Mouse (Mus musculus) spleen, adult 2 months (tissue): ENCODE data around the gene Kpna7.

Experiments used
- CTCF ChIP-seq: fragments of 200-500 bp; IDR thresholded peaks from 2 replicates; pipeline ENCODE4 v1.5.1; 2011; ENCODE audit warnings: mild to moderate bottlenecking, inconsistent platforms; ENCODE audit not compliant: insufficient read depth, insufficient read length, insufficient replicate concordance; ENCODE audit errors: extremely low read depth
- POLR2A ChIP-seq: fragments of 200-500 bp; IDR thresholded peaks from 2 replicates; pipeline ENCODE4 v1.6.1; 2011; ENCODE audit warnings: low read depth, low read length, inconsistent platforms

DNA sequence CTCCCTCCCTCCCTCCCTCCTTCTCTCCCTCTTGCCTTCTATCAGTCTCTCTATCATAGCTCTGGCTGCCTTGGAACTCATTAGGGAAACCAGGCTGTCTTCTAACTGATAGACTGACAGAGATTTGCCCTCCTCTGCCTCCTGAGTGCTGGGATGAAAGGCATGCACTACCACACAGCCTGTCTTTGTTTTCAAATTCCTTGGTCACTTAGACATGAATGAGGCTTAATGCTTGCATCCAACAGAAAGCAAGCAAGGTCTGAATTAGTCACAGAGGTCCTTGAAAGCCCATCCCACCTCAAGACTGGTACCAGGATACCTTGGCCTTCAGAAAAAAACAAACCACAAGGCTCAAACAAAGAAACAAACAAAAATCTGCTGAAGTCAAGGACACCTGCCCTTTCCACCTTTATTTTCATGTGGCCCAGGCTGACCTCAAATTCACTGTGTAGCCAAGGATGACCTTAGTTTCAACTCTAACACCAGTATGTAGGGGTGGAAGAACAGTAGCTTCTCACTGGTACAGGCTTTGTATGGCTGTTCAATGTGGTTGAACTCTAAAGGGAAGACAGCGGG is 19.0 kb downstream of the Kpna7 start:
- TF ChIP-seq CTCF (no peak), POLR2A (no peak)
